Mouse (Mus musculus) E14TG2a.4 (cell line): ENCODE results near the gene Cdc26.

ENCODE experiments used
- CTCF ChIP-seq: conservative IDR thresholded peaks from 2 replicates; pipeline ENCODE4 v1.5.1; 2014; ENCODE audit warnings: low read length
- NANOG ChIP-seq: IDR thresholded peaks from 2 replicates; pipeline ENCODE4 v1.6.1; 2014; ENCODE audit warnings: borderline replicate concordance, low read length, mixed read lengths

DNA sequence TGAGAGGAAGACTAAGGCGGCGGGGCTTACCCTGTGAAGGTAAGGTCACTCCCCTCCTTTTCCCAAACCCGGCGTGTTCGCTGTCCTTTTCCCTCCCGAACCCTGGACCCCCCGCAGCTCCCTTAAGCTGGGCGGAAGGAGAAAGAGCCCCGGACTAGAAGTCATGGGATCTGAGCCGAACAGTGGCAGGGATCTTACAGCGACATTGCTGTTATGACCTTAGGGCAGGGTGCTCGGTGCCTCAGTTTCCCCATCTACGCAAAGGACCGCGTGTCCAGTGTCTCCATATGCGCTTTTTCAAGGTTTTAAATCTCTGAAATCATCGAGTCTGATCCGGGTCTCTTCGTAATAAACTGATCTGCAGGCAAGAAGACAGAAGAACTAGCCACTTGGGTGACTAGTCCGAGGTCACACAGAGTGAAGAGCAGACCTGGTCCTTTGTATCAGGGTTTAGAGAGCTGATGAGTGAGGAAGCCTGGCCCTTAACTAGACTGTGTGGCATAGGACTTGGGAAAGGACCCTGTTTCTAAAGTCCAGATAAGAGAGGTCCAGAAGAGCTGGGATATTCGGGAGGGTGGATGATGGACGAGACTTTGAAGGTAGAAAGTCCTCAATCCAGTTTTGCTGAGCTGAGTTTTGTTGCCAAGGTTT, 47.5 kb downstream of the Cdc26 start:
- no peak for TF ChIP-seq CTCF
- no peak for TF ChIP-seq NANOG
